Mouse (Mus musculus) hematopoietic stem cell, adult 5-6 weeks (primary cell): ENCODE data around the gene Gm17657. TPM values are rescaled to one million over a fixed set of nuclear protein-coding genes. Genes with fewer than 3 reads are reported as not detected.
A peak's percentile ranks its signal among the peaks of the same experiment; 100 is the strongest.

Experiments
- ATAC-seq, 2 experiments: fragments of 125-278 bp in 1 of 2; replicated peaks in 1 of 2; 2 replicates each; pipeline ENCODE4 v1.8.0; 2016 to 2017; ENCODE audit warnings: inconsistent platforms in 2 of 2, mild to moderate bottlenecking in 2 of 2, moderate number of reproducible peaks in 2 of 2, low read depth in 1 of 2, moderate TSS enrichment in 1 of 2; ENCODE audit not compliant: low FRiP score in 2 of 2, poor library complexity in 2 of 2, severe bottlenecking in 2 of 2, insufficient read depth in 1 of 2, low TSS enrichment in 1 of 2
- total RNA-seq: library from RNA; stranded (forward); fragments of 172-1452, 232-1000 nt; gene quantifications from 2 replicates; pipeline ENCODE4 v1.2.3, GENCODE M21; 2017

Gene Gm17657
- total RNA-seq, 1 experiment from 2014 or later: not detected

DNA sequence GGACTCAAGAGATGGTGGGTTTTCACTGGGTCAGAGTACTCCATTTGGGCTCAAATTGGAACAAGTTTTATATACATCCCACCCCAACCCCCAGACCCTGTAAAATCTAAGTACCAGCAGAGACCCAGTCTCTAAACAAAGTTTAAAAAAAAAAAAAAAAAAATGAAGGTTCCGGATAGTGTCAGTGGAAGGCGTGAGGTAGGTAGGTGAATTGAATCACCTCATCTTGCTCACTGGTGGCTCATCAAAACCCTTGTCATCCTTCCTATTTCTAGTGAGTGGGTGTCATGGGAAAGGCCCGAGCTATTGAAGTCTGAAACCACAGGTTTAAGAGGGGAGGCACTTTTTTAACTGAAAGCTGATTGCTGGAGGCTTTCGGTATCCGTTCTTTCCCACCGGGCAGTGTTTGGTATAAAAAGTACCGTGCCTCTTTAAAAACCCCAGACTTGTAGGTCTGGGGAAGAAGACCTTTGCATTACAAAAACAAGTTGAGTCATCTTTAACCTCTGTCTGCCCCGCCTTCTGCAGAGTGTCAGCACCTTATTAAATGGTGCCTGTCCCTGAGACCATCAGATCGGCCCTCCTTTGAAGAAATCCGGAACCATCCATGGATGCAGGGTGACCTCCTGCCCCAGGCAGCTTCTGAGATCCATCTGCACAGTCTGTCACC, 55.2 kb downstream of the Gm17657 start:
- no peak for ATAC-seq

DNA sequence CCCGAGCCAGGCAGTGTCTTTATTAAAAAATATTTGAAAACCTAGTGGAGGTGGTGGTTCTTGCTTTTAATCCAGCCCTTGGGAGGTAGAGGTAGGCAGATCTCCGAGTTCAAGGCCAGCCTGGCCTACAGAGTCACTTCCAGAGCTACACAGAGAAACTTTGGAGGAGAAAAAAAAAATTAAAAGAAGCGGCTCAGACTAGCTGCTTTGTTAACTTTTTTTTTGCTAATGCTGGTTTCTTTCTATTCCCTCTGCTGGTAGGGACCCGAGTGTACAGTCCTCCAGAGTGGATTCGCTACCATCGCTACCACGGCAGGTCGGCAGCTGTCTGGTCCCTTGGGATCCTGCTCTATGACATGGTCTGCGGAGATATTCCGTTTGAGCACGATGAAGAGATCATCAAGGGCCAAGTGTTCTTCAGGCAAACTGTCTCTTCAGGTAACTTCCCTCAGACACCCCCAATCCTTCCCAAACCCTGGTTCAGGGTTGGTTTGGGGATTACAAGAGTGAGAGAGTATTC, 55.9 kb downstream of the Gm17657 start:
- ATAC-seq: no peak

DNA sequence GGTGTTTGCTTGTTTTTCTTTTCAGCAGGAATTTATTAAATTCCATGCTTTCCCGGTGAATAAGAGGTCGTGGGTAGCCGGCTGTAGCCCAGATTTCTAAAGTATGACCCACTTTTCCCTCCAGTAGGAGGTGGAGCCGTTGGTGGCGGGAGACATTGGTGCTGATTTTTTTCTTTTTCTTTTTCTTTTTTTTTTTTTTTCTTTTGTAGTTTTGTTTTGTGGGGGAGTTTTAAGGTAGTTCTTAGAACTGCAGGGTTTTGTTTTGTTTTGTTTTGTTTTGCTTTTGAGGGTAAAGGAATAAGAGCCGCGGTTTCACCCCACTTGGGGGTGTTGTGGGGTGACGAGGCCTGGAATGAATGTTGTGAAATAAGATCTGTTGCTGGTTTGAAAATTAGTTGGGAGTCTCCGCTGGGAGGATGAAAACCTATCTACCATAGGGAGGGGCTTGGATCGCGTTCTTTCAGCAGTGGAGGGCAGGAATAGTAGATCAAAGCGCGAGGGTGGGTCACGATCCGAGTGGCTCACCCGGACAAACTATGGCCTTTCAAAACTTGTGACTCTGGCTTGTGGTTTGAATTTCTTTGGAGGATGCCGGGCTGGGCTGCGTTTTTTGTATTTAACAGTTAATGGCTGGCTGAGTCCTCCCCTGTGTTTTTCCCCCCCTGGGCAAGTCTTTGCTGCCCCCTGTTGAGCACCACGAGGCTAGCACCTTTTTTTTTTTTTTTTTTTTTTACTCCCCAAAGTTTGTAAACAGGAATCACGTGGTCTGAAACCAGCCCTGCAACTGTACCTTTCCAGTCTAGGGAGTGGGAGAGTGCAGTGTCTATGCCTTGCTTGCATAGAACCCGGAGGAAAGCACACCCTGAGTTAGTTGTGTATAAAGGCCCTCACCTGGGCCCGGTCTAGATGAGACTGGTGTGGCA, 56.9 kb downstream of the Gm17657 start:
- ATAC-seq: peak; percentile 22 to 39

DNA sequence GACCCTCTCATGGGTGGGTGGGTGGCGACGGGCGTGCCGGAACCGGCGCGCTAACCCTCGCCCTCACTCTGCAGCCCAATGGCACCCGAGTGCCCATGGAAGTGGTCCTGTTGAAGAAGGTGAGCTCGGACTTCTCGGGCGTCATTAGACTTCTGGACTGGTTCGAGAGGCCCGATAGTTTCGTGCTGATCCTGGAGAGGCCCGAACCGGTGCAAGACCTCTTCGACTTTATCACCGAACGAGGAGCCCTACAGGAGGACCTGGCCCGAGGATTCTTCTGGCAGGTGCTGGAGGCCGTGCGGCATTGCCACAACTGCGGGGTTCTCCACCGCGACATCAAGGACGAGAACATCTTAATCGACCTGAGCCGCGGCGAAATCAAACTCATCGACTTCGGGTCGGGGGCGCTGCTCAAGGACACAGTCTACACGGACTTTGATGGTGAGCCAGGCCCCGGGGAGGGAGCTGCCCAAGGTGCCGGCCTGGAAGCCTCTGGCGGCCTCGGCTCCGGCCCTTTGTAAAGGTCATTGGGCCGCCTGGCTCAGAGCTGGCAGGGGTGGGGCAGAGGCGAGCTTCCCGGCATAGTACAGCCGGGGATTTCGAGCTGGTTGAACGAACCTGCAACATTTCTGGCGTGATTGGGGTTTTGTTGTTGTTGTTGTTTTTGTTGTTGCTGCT, 57.7 kb downstream of the Gm17657 start:
- no peak for ATAC-seq

DNA sequence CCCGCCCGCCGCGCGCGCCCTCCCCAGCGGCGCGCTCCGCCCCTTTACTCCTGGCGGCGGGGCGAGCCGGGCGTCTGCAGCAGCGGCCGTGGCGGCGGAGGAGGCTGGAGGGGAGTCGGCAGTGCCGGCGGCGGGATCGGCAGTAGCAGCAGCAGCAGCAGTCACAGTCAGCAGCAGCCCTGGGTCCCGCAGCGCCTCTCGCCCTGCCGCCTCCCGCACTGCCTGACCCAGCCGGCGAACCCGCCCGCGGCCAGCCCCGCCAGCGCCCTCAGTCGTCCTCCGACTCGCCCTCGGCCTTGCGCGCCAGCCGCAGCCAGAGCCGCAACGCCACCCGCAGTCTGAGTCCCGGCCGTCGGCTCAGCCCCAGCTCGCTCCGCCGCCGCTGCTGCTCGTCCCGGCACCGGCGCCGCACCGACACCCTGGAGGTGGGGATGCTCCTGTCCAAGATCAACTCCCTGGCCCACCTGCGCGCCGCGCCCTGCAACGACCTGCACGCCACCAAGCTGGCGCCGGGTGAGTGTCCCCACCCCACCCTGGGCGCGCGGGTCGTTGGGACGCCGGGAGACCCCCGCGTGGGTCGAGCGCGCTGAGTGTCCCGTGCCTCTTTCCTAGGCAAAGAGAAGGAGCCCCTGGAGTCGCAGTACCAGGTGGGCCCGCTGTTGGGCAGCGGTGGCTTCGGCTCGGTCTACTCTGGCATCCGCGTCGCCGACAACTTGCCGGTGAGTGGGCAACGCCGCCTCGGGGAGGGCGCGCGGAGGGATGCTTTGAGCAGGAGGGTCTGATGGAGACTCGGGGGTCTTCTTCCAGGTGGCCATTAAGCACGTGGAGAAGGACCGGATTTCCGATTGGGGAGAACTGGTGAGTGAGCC, 58.5 kb downstream of the Gm17657 start, which contains the start of gene Pim1:
TSS of gene Pim1 (plus strand) at position 41 of the 869 bp plus-strand sequence.
- ATAC-seq: peak in 1 of 2 experiments; percentile 16; a peak in 2 of 4 replicates

DNA sequence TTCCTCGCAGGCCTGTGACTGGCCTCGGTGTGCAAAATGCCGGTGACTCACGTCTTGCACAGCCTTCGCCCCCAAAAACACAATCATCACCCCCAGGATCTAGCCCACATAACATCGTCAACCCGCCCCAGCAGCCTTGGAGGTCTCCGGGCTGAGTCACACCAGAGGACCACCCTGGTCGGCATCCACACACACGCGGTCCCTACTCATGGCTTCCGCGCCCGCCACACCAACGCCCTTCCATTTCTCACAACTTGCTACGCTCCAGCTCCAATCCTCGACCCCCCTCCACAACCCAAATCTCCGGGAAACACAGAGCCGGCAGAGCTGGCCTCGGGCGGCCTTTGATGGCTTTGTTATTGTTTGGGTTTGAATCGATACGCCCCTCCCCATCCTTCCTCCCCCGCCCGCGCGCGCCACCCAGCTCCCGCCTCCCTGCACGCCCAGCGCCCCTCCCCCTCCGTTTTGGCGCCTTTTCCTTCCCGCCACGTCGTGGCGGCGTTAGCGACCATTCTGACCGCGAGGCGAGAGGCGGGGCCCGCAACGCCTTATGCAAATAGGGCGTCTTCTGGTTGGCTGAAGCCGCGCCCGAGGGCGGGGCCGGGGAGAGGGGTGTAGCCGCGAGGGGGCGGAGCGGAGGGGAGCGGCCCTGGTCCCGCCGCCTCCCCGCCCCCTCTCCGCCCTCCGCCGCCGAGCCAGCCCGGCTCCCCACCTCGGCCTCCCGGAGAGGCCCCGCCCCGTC, 59.3 kb downstream of the Gm17657 start:
- ATAC-seq: peak; percentile 61 to 75

DNA sequence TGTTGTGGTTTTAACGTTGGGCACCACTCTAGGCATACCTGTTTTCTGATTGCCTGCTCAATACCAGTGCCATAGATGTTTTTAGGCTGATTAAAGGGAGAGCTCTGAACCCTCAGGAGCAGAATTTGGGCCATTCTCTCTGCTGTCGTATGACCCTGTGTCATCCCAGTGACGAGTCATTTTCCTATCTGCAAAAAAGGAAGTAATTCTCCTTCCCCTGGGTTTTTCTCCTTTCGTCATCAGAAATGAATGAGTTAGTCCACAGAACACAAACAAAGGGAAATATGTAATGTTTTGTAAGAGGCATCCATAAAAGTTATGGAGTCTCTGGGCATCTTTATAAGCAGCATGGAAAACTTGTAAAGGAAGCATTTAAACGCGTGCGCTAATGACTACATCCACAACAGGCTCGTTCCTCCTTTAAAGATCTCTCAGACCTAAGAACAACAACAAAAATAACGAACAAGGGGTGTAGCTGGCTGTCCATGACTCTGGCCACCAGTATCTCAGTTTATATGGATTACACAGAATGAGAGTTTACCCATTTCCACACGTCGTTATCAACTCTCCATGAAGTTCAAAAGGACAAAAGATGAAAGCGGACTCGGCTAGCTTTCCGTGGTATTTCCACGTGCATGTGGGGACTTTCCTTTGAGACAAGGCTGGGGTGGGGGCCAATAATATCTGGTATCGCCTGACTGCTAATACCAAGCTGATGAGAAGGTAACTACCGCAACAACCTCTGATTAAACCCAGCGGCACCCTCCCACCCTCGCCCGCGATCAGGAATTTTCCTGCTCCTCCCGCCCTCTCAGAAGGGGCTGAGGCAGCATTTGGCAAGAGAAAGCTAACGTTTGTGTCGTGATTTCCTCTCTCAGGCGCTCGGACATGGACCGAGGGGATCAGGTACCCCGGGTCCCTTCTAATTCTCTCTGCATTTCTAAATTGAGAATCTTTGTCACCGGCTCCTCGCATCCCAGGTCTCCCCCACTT, 60.2 kb downstream of the Gm17657 start:
- peak; percentile 16 to 24; a peak in 3 of 4 replicates for ATAC-seq

DNA sequence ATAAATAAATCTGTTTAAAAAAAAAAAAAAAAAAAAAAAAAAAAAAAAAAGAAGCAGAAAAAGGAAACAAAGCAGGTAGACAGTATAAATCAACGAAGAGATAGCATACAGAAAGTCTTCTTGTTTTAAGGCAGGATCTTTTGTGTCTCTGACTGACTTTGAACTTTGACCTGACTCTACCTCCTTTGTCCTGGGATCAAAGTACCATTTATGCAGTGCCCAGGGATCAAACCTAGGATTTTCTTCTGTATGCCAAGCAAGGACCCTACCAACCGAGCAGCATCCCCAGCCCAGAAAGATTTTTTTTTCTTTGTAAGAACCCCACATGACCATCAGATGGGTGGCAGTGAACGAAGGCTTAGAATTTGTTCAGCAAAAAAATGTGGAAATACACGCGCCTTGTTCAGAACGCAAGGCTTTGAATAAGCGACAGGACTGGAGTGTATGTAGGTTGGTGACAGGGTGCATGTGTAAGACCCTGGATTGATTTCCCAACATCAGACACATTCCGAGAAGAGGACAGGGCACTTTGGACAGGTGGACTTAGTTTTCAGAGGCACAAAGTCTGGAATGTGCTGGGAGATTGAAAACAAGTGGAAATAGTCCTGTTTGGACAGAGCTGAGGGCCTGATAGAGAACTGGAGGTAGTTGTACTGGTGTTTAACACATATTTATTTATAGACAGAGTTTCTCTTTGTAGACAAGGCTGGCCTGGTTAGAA, 61.0 kb downstream of the Gm17657 start:
- no peak for ATAC-seq

DNA sequence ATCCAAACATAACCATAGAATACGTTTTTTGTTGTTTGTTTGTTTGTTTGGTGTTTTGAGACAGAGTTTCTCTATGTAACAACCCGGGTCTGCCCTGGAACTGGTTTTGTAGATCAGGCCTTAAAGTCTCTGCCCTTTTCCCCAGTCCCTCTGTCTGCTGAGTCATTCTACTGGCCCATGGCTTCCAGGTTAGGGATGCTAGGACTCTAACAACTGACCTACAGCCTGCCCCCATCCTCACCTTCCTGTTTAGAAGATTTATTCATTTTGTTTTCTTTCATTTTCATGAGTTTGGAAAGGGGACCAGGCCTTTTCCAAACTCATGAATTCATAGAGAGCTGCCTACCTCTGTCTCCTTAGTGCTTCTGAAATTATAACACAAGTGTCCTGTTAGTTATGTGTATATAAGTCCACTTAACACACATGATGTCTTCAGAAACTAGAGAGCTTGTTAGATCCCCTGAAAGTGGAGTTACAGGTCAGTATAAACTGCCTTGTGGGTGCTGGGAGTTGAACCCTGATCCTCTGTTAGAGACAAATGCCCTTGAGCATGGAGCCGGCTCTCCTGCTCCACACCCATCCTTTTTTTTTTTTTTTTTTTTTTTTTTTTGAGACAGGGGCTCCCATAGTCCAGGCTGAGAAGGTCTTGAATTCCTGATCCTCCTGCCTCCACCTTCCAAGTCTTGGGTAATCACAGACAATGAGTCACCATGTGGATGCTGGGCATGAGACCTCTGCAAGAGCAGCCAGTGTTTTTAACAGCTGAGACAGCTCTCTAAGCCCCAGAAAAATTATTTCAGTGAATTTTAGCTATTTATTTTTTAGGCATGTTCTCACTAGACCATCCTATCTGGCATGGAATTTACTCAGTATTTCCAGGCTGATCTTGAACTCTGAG, 63.9 kb downstream of the Gm17657 start:
- no peak for ATAC-seq

DNA sequence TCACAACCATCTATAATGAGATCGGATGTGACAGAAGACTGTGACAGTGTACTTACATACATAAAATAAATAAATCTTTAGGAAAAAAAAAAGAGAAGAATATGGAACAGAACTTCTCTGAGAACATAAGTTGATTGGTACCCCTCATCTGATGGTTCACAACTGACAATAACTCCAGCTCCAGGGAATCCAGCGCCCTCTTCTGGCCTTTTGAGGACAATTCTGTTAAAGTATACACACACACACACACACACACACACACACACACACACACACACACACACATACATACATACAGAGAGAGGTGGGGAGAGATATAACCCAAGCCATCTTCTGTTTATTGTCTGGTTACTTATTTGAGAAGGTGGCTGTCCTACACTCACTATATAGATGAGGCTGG, 65.0 kb downstream of the Gm17657 start:
- no peak for ATAC-seq

DNA sequence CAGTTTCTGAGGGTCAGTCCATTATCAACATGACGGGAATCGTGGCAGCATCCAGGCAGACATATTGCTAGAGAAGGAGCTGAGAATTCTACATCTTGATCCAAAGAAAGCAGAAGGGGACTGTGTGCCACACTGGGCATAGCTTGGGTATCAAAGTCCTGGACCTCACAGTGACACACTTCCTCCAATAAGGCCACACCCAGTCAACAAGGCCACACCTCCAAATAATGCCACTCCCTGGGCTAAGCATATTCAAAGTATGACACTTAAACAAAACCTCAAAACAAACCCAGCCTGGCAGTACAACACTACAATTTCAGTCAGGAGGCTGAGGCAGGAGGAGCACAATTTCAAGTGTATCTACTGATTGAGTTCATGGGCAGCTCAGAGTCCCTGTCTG, 66.2 kb downstream of the Gm17657 start:
- no peak for ATAC-seq

DNA sequence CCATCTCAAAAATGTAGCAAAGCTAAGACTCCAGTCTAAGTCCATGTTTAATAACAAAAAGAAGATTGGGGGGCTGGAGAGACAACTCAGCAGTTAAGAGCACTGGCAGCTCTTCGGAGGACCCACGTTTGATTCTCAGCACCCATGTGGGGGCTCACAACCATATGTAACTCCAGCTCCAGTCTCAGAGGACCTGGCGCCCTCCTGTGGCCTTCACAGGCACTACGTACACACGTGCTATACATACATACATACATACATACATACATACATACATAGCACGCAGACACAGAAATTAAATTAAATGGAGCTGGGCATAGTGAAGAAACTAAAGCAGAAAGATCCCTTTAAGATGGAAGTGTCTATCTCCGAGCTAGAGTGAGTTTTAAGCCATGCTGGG, 66.8 kb downstream of the Gm17657 start:
- ATAC-seq: no peak

DNA sequence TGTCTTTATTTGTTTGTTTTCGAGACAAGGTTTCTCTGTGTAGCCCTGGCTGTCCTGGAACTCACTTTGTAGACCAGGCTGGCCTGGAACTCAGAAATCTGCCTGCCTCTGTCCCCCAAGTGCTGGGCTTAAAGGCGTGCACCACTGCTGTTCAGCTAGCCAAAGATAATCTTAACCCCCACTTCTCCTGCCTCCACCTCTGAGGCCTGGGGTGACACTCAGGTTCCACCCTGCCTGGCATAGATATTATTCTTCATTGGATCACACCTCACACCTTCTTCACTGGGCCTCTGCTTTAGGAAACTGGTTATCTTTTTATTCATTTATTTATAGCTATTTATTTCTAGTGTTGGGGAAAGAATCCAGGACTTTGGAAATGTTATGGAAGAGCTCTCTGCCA, 69.2 kb downstream of the Gm17657 start:
- no peak for ATAC-seq

DNA sequence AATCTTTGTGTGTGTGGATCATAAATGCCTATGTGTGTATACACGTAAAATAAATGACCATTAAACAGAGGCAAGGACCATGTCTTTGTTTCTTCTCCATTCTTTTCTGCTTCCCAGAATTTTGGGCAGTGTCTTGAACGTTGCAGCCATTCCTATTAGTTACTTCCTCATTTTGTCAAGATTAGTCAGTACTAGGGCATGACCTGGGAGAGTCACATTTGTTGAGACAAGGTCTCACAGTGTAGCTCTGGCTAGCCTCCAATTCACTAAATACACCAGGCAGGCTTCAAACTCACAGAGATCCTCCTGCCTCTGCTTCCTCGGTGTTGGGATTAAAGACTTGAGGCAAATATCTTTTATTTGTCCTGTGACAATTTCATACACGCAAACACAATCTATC, 71.2 kb downstream of the Gm17657 start:
- 0 out of 4 replicates have a peak, but pooled peaks of 1 of the 2 experiments have one; percentile 22 for ATAC-seq
